Mouse (Mus musculus) erythroblast, embryonic 14.5 days (primary cell): ENCODE measurements around the gene Prpf40a. TPM values are rescaled to one million over a fixed set of nuclear protein-coding genes. Genes with fewer than 3 reads are reported as not detected.

Experiments used
- H3K27me3 ChIP-seq: 2 replicates; pipeline ENCODE4 v1.6.1; 2012; ENCODE audit warnings: inconsistent platforms; ENCODE audit not compliant: control insufficient read depth
- H3K36me3 ChIP-seq: 2 replicates; pipeline ENCODE4 v1.6.1; 2012; ENCODE audit warnings: mild to moderate bottlenecking, inconsistent platforms; ENCODE audit not compliant: control insufficient read depth
- H3K4me1 ChIP-seq: 2 replicates; pipeline ENCODE4 v1.6.1; 2012; ENCODE audit warnings: inconsistent platforms; ENCODE audit not compliant: control insufficient read depth
- H3K4me3 ChIP-seq: replicated peaks from 2 replicates; pipeline ENCODE3; 2012; ENCODE audit warnings: moderate library complexity, mild to moderate bottlenecking, inconsistent platforms
- H3K9me3 ChIP-seq: 2 replicates; pipeline ENCODE4 v1.6.1; 2012; ENCODE audit warnings: low read length, inconsistent platforms, mixed read lengths; ENCODE audit not compliant: control insufficient read depth
- GATA1 ChIP-seq: IDR thresholded peaks from 2 replicates; pipeline ENCODE4 v1.6.1; 2012; ENCODE audit warnings: low read length, inconsistent platforms, mixed read lengths
- TAL1 ChIP-seq: IDR thresholded peaks from 3 replicates; pipeline ENCODE4 v1.6.1; 2012; ENCODE audit warnings: low read length, inconsistent platforms, mixed read lengths
- polyA plus RNA-seq: library from polyadenylated mRNA; stranded (reverse); fragments of >175 nt; gene quantifications from 2 replicates; pipeline ENCODE4 v1.2.3, GENCODE M21; 2012

Gene Prpf40a
- polyA plus RNA-seq = 0.88 and 0.89 TPM in 2 replicates

DNA sequence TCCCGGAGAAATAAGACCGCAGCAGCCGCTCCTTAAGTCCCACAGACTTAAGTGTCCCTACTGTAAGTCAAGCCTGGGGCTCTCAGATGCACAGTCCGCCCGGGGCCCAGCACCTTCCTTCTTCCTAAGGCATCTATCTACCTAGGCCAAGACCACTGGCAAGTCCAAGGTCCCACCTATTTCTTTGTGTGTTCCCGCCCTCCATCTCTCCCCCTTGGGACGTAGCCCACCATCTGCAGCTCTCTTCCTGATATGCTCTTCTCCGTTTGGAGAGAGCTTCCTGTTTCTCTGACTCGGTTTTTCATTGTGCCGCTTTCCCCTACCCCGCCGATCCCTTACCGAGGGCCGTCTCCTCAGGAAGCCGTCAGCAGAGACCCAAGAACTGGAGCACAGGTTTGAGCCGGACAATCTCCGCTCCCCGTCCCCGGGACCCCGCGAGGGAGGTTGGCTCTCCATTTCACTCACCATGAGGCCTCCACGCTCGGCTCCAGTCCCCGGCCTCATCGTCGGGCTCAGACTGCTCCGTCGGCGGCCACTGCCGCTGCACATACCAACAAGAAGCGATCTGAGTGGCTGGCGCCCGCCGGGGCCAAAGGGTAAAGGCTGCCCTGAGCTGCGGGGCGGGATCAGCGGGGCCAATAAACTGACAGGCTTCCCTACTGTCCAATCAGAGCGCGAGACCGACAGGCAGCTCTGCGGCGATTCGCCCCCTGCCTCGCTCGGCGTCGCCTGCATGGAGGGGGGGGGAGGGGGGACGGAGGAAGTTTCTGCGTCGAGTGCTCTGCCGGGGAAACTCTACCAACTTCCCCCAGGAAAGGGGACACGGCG, at the start of gene Prpf40a:
Gene Prpf40a, minus strand, starts transcription at position 601 of the 828 bp plus-strand sequence.
- H3K4me3 ChIP-seq = peak within 1 kb of the TSS; percentile 70
- H3K36me3 ChIP-seq = peaks cover 63% of the 10 kb centered on the region
- no peaks in the 10 kb centered on the region for H3K27me3 ChIP-seq
- no peaks in the 10 kb centered on the region for H3K9me3 ChIP-seq
- peaks cover 34% of the 10 kb centered on the region for H3K4me1 ChIP-seq
- TF ChIP-seq GATA1 (no peak), TAL1 (no peak)

DNA sequence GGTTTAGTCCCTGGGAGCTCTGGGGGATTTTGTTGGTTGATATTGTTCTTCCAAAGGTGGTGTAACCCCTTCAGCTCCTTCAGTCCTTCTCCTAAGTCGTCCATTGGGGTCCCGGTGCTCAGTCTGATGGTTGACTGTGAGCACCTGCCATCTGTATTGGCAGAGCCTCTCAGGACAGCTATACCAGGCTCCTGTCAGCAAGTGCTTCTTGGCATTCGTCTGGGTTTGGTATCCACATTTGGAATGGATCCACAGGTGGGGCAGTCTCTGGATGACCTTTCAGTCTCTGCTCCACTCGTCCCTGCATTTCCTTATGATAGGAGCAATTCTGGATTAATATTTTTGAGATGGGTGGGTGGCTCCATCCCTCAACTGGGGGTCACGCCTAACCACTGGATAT, 31.2 kb upstream of the Prpf40a start:
- Histone ChIP-seq H3K4me3 (no peak overlapping the region), H3K4me1 (no peaks in the 10 kb centered on the region), H3K9me3 (no peaks in the 10 kb centered on the region; the same call in 1 of the 2 replicates), H3K27me3 (no peaks in the 10 kb centered on the region), H3K36me3 (peaks cover 47% of the 10 kb centered on the region)
- TF ChIP-seq TAL1 (no peak), GATA1 (no peak)

DNA sequence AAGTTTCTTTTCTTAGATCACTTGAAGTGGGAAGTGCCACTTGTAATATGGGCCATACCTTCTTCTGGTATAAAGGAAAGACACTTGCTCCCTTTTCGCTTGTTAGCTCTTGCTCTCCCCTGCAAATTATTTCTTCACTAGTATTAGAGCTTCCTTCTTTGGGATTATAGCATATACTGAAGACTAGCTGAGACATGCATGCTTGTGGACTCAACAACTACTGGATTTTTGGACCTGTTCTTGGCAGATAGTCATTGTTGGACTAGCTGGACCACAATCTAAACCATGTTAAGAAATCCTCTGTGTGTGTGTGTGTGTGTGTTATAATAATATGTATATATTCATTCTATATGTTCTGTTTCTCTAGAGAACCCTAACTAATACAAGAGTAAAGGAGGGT, 22.4 kb upstream of the Prpf40a start:
- Histone ChIP-seq H3K27me3 (no peaks in the 10 kb centered on the region), H3K9me3 (no peaks in the 10 kb centered on the region), H3K4me1 (peaks cover 2% of the 10 kb centered on the region), H3K4me3 (no peak overlapping the region), H3K36me3 (peaks cover 82% of the 10 kb centered on the region)
- no peak for TF ChIP-seq GATA1
- TF ChIP-seq TAL1 = no peak

DNA sequence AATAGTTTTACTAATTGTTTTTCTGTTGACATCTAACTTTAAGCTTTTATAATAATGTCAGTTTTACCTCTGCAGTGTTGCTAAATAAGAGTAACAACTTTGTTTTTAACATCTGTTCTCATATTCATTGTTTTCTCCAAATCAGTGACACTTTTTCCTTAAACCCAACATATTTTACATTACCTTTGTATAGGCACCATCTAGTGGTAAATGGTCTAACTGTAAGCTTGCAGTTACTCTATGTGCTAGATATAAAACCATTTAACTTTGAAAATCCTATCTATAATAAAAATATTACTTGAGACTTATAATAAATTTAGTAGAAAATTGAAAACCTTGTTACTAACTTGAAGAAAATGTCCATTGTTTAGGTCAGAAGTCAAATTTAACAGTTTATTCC, 15.7 kb upstream of the Prpf40a start:
- TF ChIP-seq GATA1 = no peak
- no peak for TF ChIP-seq TAL1
- no peak overlapping the region for H3K4me3 ChIP-seq
- no peaks in the 10 kb centered on the region for H3K9me3 ChIP-seq
- H3K4me1 ChIP-seq = peaks cover 7% of the 10 kb centered on the region
- peaks cover 78% of the 10 kb centered on the region for H3K36me3 ChIP-seq
- H3K27me3 ChIP-seq = no peaks in the 10 kb centered on the region

DNA sequence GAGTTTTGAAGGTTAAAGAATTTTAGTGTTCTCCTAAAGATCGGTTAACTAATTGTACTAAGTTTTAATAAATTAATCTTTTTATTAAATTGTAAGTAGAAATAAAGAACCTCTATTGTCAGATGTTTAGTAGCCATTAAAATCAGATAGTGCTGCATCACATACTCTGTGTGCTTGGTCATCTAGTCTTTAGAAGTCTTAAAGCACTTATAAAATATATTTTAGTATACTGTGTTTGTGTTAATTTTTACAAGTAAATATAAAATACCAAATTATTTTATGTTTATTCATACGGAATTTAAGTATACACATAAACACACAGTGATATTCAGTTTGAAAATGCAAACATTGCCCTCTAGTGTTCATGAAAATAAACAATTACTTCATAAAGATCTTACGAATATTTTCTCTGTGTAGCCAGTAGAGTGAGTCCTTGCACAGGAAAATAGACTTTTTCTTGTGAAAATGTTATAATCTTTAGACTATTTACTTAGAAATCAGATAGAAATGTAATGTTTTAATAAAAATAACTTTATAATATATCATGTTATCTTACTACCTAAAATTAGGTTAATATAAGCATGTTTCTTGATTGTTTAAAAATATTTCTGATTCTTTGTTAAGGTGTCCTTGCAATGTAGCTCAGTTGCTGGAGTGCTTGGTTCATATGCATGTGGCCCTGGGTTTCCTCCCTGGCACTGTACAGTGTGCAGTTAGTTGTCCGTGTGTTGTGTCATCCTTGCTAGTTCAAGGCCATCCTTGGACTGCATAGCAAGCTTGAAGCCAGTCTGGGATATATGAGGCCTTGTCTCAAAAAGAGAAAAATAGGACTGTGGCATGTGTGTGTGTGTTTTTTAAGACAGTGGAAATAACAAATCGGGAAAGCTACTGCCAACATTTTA, 13.5 kb upstream of the Prpf40a start:
- peaks cover 78% of the 10 kb centered on the region for H3K36me3 ChIP-seq
- H3K4me3 ChIP-seq = no peak overlapping the region
- H3K4me1 ChIP-seq = peaks cover 7% of the 10 kb centered on the region
- TF ChIP-seq GATA1 (no peak), TAL1 (no peak)
- H3K27me3 ChIP-seq = no peaks in the 10 kb centered on the region
- no peaks in the 10 kb centered on the region for H3K9me3 ChIP-seq

- Histone ChIP-seq H3K9me3 (no peaks in the 10 kb centered on the region), H3K36me3 (peaks cover 88% of the 10 kb centered on the region), H3K4me3 (no peak overlapping the region), H3K4me1 (peaks cover 3% of the 10 kb centered on the region; the same call in 1 of the 2 replicates), H3K27me3 (no peaks in the 10 kb centered on the region)
- TF ChIP-seq TAL1 (no peak), GATA1 (no peak)
Measured at GRCm38 (mm10) chr2:53200164-53200885, 9.2 kb upstream of the Prpf40a start.

DNA sequence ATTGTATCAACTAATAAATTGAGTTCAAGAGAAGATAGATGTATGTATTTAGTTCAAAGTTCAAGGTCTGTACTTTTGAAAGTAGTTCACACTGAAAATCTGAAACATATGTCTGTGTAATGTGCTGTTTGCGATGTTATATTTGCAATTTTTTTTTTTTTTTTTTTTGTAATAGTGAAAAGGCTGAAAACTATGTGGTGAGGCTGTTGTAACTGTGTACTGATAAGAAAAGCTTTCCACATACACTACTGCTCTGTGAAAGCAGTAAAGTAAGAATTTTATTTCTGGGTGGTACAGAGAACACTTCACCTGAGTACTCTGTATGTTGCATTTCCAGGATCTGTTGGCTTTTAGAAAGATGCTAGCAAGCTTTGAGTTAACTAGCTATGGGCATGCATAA, 8.1 kb upstream of the Prpf40a start:
- Histone ChIP-seq H3K4me3 (no peak overlapping the region), H3K4me1 (peaks cover 6% of the 10 kb centered on the region), H3K9me3 (no peaks in the 10 kb centered on the region), H3K36me3 (peaks cover 92% of the 10 kb centered on the region), H3K27me3 (no peaks in the 10 kb centered on the region)
- TF ChIP-seq GATA1 (no peak), TAL1 (no peak)

GRCm38 (mm10) chr2:53196431-53196830, 5.3 kb upstream of the Prpf40a start:
- no peak for TF ChIP-seq GATA1
- no peak for TF ChIP-seq TAL1
- Histone ChIP-seq H3K9me3 (no peaks in the 10 kb centered on the region), H3K4me3 (no peak overlapping the region), H3K36me3 (peaks cover 79% of the 10 kb centered on the region), H3K4me1 (peaks cover 17% of the 10 kb centered on the region), H3K27me3 (no peaks in the 10 kb centered on the region)
